Mouse (Mus musculus) forebrain, embryonic 13.5 days (tissue): ENCODE data around the gene Lpar3. TPM values are rescaled to one million over a fixed set of nuclear protein-coding genes. Genes with fewer than 3 reads are reported as not detected.

Experiments
- ATAC-seq: fragments of 200-750 bp; cut with Nextera tagmentation; 2 replicates; pipeline ENCODE4 v1.8.0; 2017
- H3K27ac ChIP-seq: fragments of 300-500 bp; sonication (generic); 2 replicates; pipeline ENCODE4 v1.5.1; 2015; ENCODE audit warnings: inconsistent platforms, mild to moderate bottlenecking, moderate library complexity
- H3K27me3 ChIP-seq: fragments of 300-500 bp; sonication (generic); 2 replicates; pipeline ENCODE4 v1.6.1; 2015; ENCODE audit warnings: mild to moderate bottlenecking, inconsistent platforms
- H3K36me3 ChIP-seq: fragments of 300-500 bp; sonication (generic); 2 replicates; pipeline ENCODE4 v1.6.1; 2015; ENCODE audit warnings: mild to moderate bottlenecking, inconsistent platforms; ENCODE audit not compliant: poor library complexity, severe bottlenecking
- H3K4me1 ChIP-seq: fragments of 300-500 bp; sonication (generic); 2 replicates; pipeline ENCODE4 v1.6.1; 2015; ENCODE audit warnings: inconsistent platforms
- H3K4me2 ChIP-seq: fragments of 300-500 bp; sonication (generic); 2 replicates; pipeline ENCODE4 v1.6.1; 2015; ENCODE audit warnings: inconsistent platforms, mild to moderate bottlenecking, moderate library complexity
- H3K4me3 ChIP-seq: fragments of 300-500 bp; sonication (generic); 2 replicates; pipeline ENCODE4 v1.5.1; 2015; ENCODE audit warnings: mild to moderate bottlenecking, inconsistent platforms
- H3K9ac ChIP-seq: fragments of 300-500 bp; sonication (generic); 2 replicates; pipeline ENCODE4 v1.6.1; 2015; ENCODE audit warnings: mild to moderate bottlenecking, inconsistent platforms
- H3K9me3 ChIP-seq: fragments of 300-500 bp; sonication (generic); replicated peaks from 2 replicates; pipeline ENCODE4 v1.6.1; 2016; ENCODE audit warnings: inconsistent platforms
- WGBS: fragments of 180-500 bp; shearing (Covaris S2); methylation state at CpG from one replicate; pipeline ENCODE4 v1.1.7; 2015; 5-methylcytosine and 5-hydroxymethylcytosine counted together
- polyA plus RNA-seq: library from polyadenylated mRNA; unstranded; fragments of >200 nt; fragmentation: Nextera tagmentation; extraction: Ambion mirVana; gene quantifications from 2 replicates; pipeline ENCODE4 v1.2.1, GENCODE M21; 2015

Lpar3 gene
- polyA plus RNA-seq, 1 experiment from 2014 or later: 0.06 TPM

- H3K4me3 ChIP-seq: no peak overlapping the region
- ATAC-seq: peak; percentile 85
- H3K27me3 ChIP-seq: no peaks in the 10 kb centered on the region
- no peaks in the 10 kb centered on the region for H3K36me3 ChIP-seq
- H3K9ac ChIP-seq: no peak overlapping the region
- H3K27ac ChIP-seq: no peak overlapping the region
- no peaks in the 10 kb centered on the region for H3K4me1 ChIP-seq
- no peak overlapping the region for H3K4me2 ChIP-seq
- WGBS: 80% methylated on average over 14 of the region's 14 CpGs
- H3K9me3 ChIP-seq: no peaks in the 10 kb centered on the region
These were observed 47.5 kb downstream of the Lpar3 start for GRCm38 (mm10) chr3:146268024-146268801.

DNA sequence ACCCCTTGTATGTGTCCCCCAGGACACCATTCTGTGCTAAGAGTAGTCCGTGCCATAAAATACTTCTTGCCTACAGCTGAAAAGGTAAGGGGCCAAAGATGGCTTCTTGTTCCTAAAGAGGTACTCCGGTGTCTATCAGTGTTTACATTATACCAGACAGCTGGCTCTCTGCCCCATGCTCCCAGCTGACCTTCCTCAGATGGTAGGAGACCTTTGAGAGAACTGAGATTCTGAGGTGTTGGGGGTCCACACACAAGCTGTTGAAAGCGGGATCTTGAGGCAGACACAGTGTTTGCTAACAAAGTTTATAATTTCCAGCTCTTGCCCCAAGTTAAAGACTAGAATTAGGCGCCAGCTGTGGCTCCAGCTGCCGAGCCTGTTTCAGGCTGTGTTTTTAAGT, 53.7 kb downstream of the Lpar3 start:
- Histone ChIP-seq H3K4me3 (no peak overlapping the region), H3K9me3 (no peaks in the 10 kb centered on the region), H3K27ac (no peak overlapping the region), H3K4me2 (no peak overlapping the region), H3K4me1 (no peaks in the 10 kb centered on the region), H3K27me3 (no peaks in the 10 kb centered on the region), H3K9ac (no peak overlapping the region), H3K36me3 (no peaks in the 10 kb centered on the region)
- ATAC-seq: no peak
- 88% methylated on average over 5 of the region's 5 CpGs for WGBS

DNA sequence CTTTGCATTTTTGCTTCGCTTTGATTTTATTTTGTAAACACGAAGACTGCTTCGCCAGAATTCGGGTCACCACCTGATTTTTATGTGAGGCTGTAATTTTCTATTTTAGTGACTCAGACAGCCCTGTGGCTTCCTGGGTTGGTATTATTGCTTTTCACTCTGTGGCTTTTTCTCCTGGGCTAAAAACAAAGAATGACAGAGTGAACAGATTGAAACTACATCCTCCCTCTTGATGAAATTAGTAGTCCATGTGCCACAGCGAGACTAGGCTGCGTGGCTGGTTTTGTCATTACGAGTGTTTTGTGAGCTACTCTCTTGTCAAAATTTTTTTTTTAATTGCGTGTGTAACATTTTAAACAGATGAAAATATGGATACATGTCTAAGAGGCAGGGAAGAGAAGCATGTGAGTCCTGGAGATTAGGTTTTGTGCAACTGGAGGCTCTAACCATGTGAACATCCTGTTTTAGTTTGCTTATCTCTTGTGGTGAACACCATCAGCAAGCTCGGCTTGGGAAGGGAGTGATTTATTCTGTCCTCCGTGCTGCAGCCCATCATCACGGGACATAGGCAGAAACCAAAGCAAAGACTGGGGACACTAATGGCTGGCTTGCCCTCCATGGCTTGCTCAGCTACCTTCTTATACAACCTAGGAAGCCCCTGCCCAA, 54.7 kb downstream of the Lpar3 start:
- no peaks in the 10 kb centered on the region for H3K27me3 ChIP-seq
- H3K4me2 ChIP-seq: no peak overlapping the region
- H3K4me1 ChIP-seq: no peaks in the 10 kb centered on the region
- H3K27ac ChIP-seq: no peak overlapping the region
- H3K9me3 ChIP-seq: no peaks in the 10 kb centered on the region
- no peak overlapping the region for H3K4me3 ChIP-seq
- ATAC-seq: no peak
- H3K36me3 ChIP-seq: no peaks in the 10 kb centered on the region
- no peak overlapping the region for H3K9ac ChIP-seq
- 91% methylated on average over 11 of the region's 11 CpGs for WGBS

GRCm38 (mm10) chr3:146276026-146276409, 55.3 kb downstream of the Lpar3 start:
- Histone ChIP-seq H3K27me3 (no peaks in the 10 kb centered on the region), H3K9ac (no peak overlapping the region), H3K4me1 (no peaks in the 10 kb centered on the region), H3K27ac (no peak overlapping the region), H3K4me2 (no peak overlapping the region), H3K9me3 (no peaks in the 10 kb centered on the region), H3K4me3 (no peak overlapping the region), H3K36me3 (no peaks in the 10 kb centered on the region)
- 44% methylated on average over 4 of the region's 4 CpGs for WGBS
- no peak for ATAC-seq

GRCm38 (mm10) chr3:146276991-146277390, 56.2 kb downstream of the Lpar3 start:
- Histone ChIP-seq H3K27me3 (no peaks in the 10 kb centered on the region), H3K4me3 (no peak overlapping the region), H3K36me3 (no peaks in the 10 kb centered on the region), H3K4me2 (no peak overlapping the region), H3K9ac (no peak overlapping the region), H3K9me3 (no peaks in the 10 kb centered on the region), H3K4me1 (no peaks in the 10 kb centered on the region), H3K27ac (no peak overlapping the region)
- 92% methylated on average over 4 of the region's 4 CpGs for WGBS
- no peak for ATAC-seq

DNA sequence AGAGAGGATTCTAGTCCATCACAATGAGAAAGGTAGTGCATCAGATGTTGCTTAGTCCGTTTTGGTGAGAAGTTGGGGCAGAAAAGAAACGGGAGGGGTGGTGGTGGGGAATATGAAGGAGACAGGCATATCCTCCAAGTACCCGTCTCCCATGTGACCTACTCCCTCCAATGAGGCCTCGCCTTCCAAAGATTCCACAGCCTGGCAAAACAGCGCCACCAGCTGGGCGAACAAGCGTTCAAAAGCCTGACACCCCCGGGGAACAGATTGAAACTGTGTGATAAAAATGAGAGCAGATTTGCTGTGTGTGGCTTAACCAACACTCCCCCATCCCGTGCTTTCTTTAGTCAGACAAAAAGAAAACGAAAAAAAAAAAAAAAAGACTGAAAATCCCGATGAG, 56.7 kb downstream of the Lpar3 start:
- 79% methylated on average over 11 of the region's 11 CpGs for WGBS
- Histone ChIP-seq H3K9me3 (no peaks in the 10 kb centered on the region), H3K4me1 (no peaks in the 10 kb centered on the region), H3K9ac (no peak overlapping the region), H3K4me3 (no peak overlapping the region), H3K27me3 (no peaks in the 10 kb centered on the region), H3K4me2 (no peak overlapping the region), H3K27ac (no peak overlapping the region), H3K36me3 (no peaks in the 10 kb centered on the region)
- ATAC-seq: no peak

DNA sequence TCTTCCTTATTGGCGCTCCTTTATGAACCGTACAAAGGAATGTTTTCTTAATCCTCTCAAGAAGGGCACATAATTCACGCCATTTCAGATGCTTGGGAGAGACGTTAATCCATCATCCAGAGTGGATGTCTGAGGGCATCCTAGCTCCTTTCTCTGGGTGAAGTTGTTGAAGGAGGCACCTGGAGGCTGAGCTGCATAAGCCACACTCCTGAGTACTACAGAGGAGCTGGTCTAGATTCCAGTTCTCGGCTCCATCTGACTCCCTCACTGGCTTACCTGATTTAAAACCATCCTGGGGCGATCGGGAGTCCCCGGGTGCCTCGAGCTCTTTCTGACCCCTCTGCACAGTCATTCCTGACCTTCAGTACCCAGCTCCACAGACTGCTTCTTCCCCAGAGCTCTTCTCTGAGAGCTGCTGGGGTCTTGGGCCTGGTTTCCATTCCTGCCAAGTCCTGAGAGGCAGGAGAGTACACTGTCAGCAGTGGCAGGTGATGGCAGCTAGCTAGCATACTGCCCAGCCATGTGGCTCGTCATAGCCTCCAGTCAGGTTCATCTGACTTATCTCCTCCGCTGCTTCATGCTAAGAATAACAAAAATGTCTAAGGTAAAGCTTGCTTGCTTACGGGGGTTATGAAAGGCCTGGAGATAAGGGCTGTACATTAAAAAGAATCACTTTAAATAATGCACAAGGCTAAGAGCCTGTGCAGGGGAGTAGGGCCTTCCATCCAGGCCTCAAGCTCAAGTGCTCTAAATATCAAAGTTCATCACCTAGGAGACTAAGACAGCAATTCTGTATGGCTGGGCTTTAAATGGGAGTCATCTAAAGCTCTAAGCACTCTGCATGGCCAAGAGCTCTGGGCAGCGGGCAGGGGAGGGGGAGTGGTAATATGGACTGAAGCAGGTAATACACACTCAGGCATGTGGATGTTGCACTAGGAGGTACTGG, 57.7 kb downstream of the Lpar3 start:
- H3K36me3 ChIP-seq: no peaks in the 10 kb centered on the region
- no peak for ATAC-seq
- no peak overlapping the region for H3K4me3 ChIP-seq
- H3K4me1 ChIP-seq: no peaks in the 10 kb centered on the region
- H3K27ac ChIP-seq: no peak overlapping the region
- H3K27me3 ChIP-seq: no peaks in the 10 kb centered on the region
- H3K9me3 ChIP-seq: no peaks in the 10 kb centered on the region
- no peak overlapping the region for H3K9ac ChIP-seq
- H3K4me2 ChIP-seq: no peak overlapping the region
- WGBS: 63% methylated on average over 13 of the region's 13 CpGs

GRCm38 (mm10) chr3:146283732-146284361, 63.1 kb downstream of the Lpar3 start:
- H3K27ac ChIP-seq: no peak overlapping the region
- H3K4me3 ChIP-seq: no peak overlapping the region
- no peaks in the 10 kb centered on the region for H3K9me3 ChIP-seq
- H3K36me3 ChIP-seq: no peaks in the 10 kb centered on the region
- no peaks in the 10 kb centered on the region for H3K4me1 ChIP-seq
- no peak overlapping the region for H3K4me2 ChIP-seq
- WGBS: 75% methylated on average over 3 of the region's 3 CpGs
- no peak overlapping the region for H3K9ac ChIP-seq
- H3K27me3 ChIP-seq: no peaks in the 10 kb centered on the region
- ATAC-seq: no peak

GRCm38 (mm10) chr3:146286118-146286517, 65.4 kb downstream of the Lpar3 start:
- no peak overlapping the region for H3K4me3 ChIP-seq
- no peaks in the 10 kb centered on the region for H3K9me3 ChIP-seq
- no peaks in the 10 kb centered on the region for H3K36me3 ChIP-seq
- H3K27me3 ChIP-seq: no peaks in the 10 kb centered on the region
- no peak overlapping the region for H3K4me2 ChIP-seq
- no peak overlapping the region for H3K27ac ChIP-seq
- 81% methylated on average over 4 of the region's 4 CpGs for WGBS
- no peaks in the 10 kb centered on the region for H3K4me1 ChIP-seq
- ATAC-seq: no peak
- H3K9ac ChIP-seq: no peak overlapping the region

GRCm38 (mm10) chr3:146291928-146292327, 71.2 kb downstream of the Lpar3 start:
- no peak for ATAC-seq
- Histone ChIP-seq H3K27ac (no peak overlapping the region), H3K4me3 (no peak overlapping the region), H3K4me1 (no peaks in the 10 kb centered on the region), H3K4me2 (no peak overlapping the region), H3K9me3 (no peaks in the 10 kb centered on the region), H3K27me3 (no peaks in the 10 kb centered on the region), H3K9ac (no peak overlapping the region), H3K36me3 (no peaks in the 10 kb centered on the region)
- WGBS: 78% methylated on average over 3 of the region's 3 CpGs

- no peaks in the 10 kb centered on the region for H3K36me3 ChIP-seq
- no peaks in the 10 kb centered on the region for H3K4me1 ChIP-seq
- 91% methylated on average over 5 of the region's 5 CpGs for WGBS
- no peak overlapping the region for H3K4me3 ChIP-seq
- H3K27ac ChIP-seq: no peak overlapping the region
- no peaks in the 10 kb centered on the region for H3K9me3 ChIP-seq
- no peak overlapping the region for H3K9ac ChIP-seq
- ATAC-seq: no peak
- H3K4me2 ChIP-seq: no peak overlapping the region
- no peaks in the 10 kb centered on the region for H3K27me3 ChIP-seq
These were observed 71.8 kb downstream of the Lpar3 start for GRCm38 (mm10) chr3:146292515-146292914.

GRCm38 (mm10) chr3:146302451-146302850, 81.7 kb downstream of the Lpar3 start:
- no peak for ATAC-seq
- no peak overlapping the region for H3K27ac ChIP-seq
- H3K4me3 ChIP-seq: no peak overlapping the region
- 88% methylated on average over 3 of the region's 3 CpGs for WGBS
- H3K4me1 ChIP-seq: no peaks in the 10 kb centered on the region
- H3K36me3 ChIP-seq: no peaks in the 10 kb centered on the region
- H3K9me3 ChIP-seq: no peaks in the 10 kb centered on the region
- no peaks in the 10 kb centered on the region for H3K27me3 ChIP-seq
- no peak overlapping the region for H3K4me2 ChIP-seq
- H3K9ac ChIP-seq: no peak overlapping the region
